Mouse (Mus musculus): ENCODE measurements around the gene Asxl2.

The Asxl2 gene

GRCm38 (mm10) chr12:3546781-3547180, 120.1 kb downstream of the Asxl2 start:
- no peak for DNase-seq (ENCODE audit: low spot score)

GRCm38 (mm10) chr12:3547506-3547905, 120.8 kb downstream of the Asxl2 start:
- no peak for DNase-seq (ENCODE audit: low spot score)

- DNase-seq (ENCODE audit: low spot score) = no peak
Measured at GRCm38 (mm10) chr12:3547911-3548310, 121.3 kb downstream of the Asxl2 start.

GRCm38 (mm10) chr12:3548582-3549211, 122.0 kb downstream of the Asxl2 start:
- no peak for DNase-seq (ENCODE audit: low spot score)

GRCm38 (mm10) chr12:3550280-3550679, 123.6 kb downstream of the Asxl2 start:
- DNase-seq (ENCODE audit: low spot score) = no peak
